Mouse (Mus musculus) bone marrow macrophage, adult 2 months (primary cell): ENCODE data around the gene Htr7. TPM values are rescaled to one million over a fixed set of nuclear protein-coding genes. Genes with fewer than 3 reads are reported as not detected.

Experiments used
- H3K27ac ChIP-seq: 2 replicates; pipeline ENCODE4 v1.5.1; 2012; ENCODE audit warnings: low read depth, low read length; ENCODE audit not compliant: insufficient read depth
- H3K4me1 ChIP-seq: 2 replicates; pipeline ENCODE4 v1.6.1; 2012; ENCODE audit warnings: low read length; ENCODE audit not compliant: control insufficient read depth, insufficient read depth
- H3K4me3 ChIP-seq: 2 replicates; pipeline ENCODE4 v1.5.1; 2012; ENCODE audit warnings: mild to moderate bottlenecking, low read length, moderate library complexity; ENCODE audit not compliant: insufficient read depth
- CTCF ChIP-seq: IDR thresholded peaks from 2 replicates; pipeline ENCODE4 v1.5.1; 2012; ENCODE audit warnings: low read depth, mild to moderate bottlenecking, low read length, moderate library complexity
- POLR2A ChIP-seq: IDR thresholded peaks from 2 replicates; pipeline ENCODE4 v1.6.1; 2012; ENCODE audit warnings: mild to moderate bottlenecking, low read depth, low read length, borderline replicate concordance
- polyA plus RNA-seq: library from polyadenylated mRNA; stranded (reverse); fragments of >200 nt; gene quantifications from 2 replicates; pipeline ENCODE4 v1.2.4, GENCODE M21; 2012; ENCODE audit not compliant: missing spikeins, insufficient read depth, insufficient read length

Gene Htr7
- polyA plus RNA-seq, 1 experiment, result not detected

- no peak overlapping the region for H3K27ac ChIP-seq
- TF ChIP-seq CTCF, result no peak
- no peak for TF ChIP-seq POLR2A
- no peaks in the 10 kb centered on the region for H3K4me1 ChIP-seq
- no peak overlapping the region for H3K4me3 ChIP-seq
Measured at GRCm38 (mm10) chr19:36056502-36057221, 645 bp downstream of the Htr7 start.

- TF ChIP-seq POLR2A, result no peak
- Histone ChIP-seq H3K4me3 (no peak overlapping the region), H3K27ac (no peak overlapping the region), H3K4me1 (no peaks in the 10 kb centered on the region)
Measured at GRCm38 (mm10) chr19:36046046-36046445, 11.3 kb downstream of the Htr7 start.

- no peaks in the 10 kb centered on the region for H3K4me1 ChIP-seq
- TF ChIP-seq CTCF (no peak), POLR2A (no peak)
- H3K27ac ChIP-seq, result no peak overlapping the region
- no peak overlapping the region for H3K4me3 ChIP-seq
Measured at GRCm38 (mm10) chr19:36014836-36015235, 42.5 kb downstream of the Htr7 start.

GRCm38 (mm10) chr19:36006277-36006676 is 51.0 kb downstream of the Htr7 start:
- H3K4me3 ChIP-seq, result no peak overlapping the region
- TF ChIP-seq CTCF (no peak), POLR2A (no peak)

GRCm38 (mm10) chr19:36004961-36005360 is 52.3 kb downstream of the Htr7 start:
- H3K4me3 ChIP-seq, result no peak overlapping the region
- 0 out of 2 replicates have a peak, but pooled peaks cover 3% of the 10 kb centered on the region for H3K4me1 ChIP-seq
- H3K27ac ChIP-seq, result no peak overlapping the region
- TF ChIP-seq POLR2A (no peak), CTCF (no peak)

More at GRCm38 (mm10) chr19:36006277-36006676, 51.0 kb downstream of the Htr7 start:
- Histone ChIP-seq H3K27ac (no peak overlapping the region), H3K4me1 (0 out of 2 replicates have a peak, but pooled peaks cover 3% of the 10 kb centered on the region)

- Histone ChIP-seq H3K27ac (no peak overlapping the region), H3K4me1 (0 out of 2 replicates have a peak, but pooled peaks cover 3% of the 10 kb centered on the region), H3K4me3 (no peak overlapping the region)
- no peak for TF ChIP-seq POLR2A
- no peak for TF ChIP-seq CTCF
Measured at GRCm38 (mm10) chr19:36002476-36003445, 54.5 kb downstream of the Htr7 start.

GRCm38 (mm10) chr19:36001512-36001911 is 55.8 kb downstream of the Htr7 start:
- Histone ChIP-seq H3K4me1 (0 out of 2 replicates have a peak, but pooled peaks cover 3% of the 10 kb centered on the region), H3K4me3 (no peak overlapping the region), H3K27ac (no peak overlapping the region)
- TF ChIP-seq CTCF, result no peak
- TF ChIP-seq POLR2A, result no peak

- TF ChIP-seq CTCF (no peak), POLR2A (no peak)
- H3K4me1 ChIP-seq, result 0 out of 2 replicates have a peak, but pooled peaks cover 3% of the 10 kb centered on the region
- no peak overlapping the region for H3K4me3 ChIP-seq
- H3K27ac ChIP-seq, result no peak overlapping the region
Measured at GRCm38 (mm10) chr19:36000955-36001354, 56.4 kb downstream of the Htr7 start.

GRCm38 (mm10) chr19:35997384-35997783 is 59.9 kb downstream of the Htr7 start:
- no peak overlapping the region for H3K4me3 ChIP-seq
- TF ChIP-seq CTCF, result no peak
- TF ChIP-seq POLR2A, result no peak
- no peak overlapping the region for H3K27ac ChIP-seq
- H3K4me1 ChIP-seq, result no peaks in the 10 kb centered on the region
